ENCODE assay signal across 10 mouse cellular contexts in genomic region chr6:98005566-98005965, GRCm38 (mm10).
DNase-seq lines count a peak whose midpoint lies in the region; ATAC-seq and TF ChIP-seq lines count a peak whose summit lies in the region.
"Had no signal": no experiment of that assay in that cellular context is flagged by ENCODE, and none has a peak within 500 bp of the region (broad histone marks: within the 10 kb centered on the region; RNA-seq: fewer than 3 reads in every experiment).

No protein-coding gene starts in this region.

- H3K4me2 ChIP-seq in intestine, embryonic 14.5 days (ENCODE audit: low read length) = no peak overlapping the region
- H3K4me2 ChIP-seq in intestine, embryonic 15.5 days (replicated peaks) = no peak overlapping the region
- H3K4me2 ChIP-seq in midbrain, embryonic 15.5 days = no peak overlapping the region
- H3K4me2 ChIP-seq: liver, embryonic 15.5 days had no signal

- no peak overlapping the region for H3K4me3 ChIP-seq in intestine, embryonic 14.5 days (ENCODE audit: low read depth, low read length)
- no peak overlapping the region for H3K4me3 ChIP-seq in intestine, embryonic 15.5 days (replicated peaks)
- H3K4me3 ChIP-seq in E14TG2a.4 (replicated peaks; ENCODE audit: low read length) = no peak overlapping the region
- H3K4me3 ChIP-seq in midbrain, embryonic 15.5 days = no peak overlapping the region
- H3K4me3 ChIP-seq: erythroblast, embryonic 14.5 days; liver, embryonic 15.5 days had no signal

- no peaks in the 10 kb centered on the region for H3K36me3 ChIP-seq in intestine, embryonic 14.5 days (ENCODE audit: control insufficient read depth, insufficient read depth, low read length)
- no peaks in the 10 kb centered on the region for H3K36me3 ChIP-seq in intestine, embryonic 15.5 days
- H3K36me3 ChIP-seq in E14TG2a.4 (ENCODE audit: insufficient read depth, low read length) = no peaks in the 10 kb centered on the region; the same call in 1 of the 2 replicates
- H3K36me3 ChIP-seq in midbrain, embryonic 15.5 days (replicated peaks) = no peaks in the 10 kb centered on the region
- H3K36me3 ChIP-seq: liver, embryonic 15.5 days had no signal

- peak; percentile 76 for TF ChIP-seq CTCF in E14TG2a.4 (conservative IDR thresholded peaks at IDR 0.05; ENCODE audit: low read length)

- H3K4me1 ChIP-seq in intestine, embryonic 14.5 days (replicated peaks; ENCODE audit: control insufficient read depth, insufficient read depth, low read length) = no peaks in the 10 kb centered on the region
- no peaks in the 10 kb centered on the region for H3K4me1 ChIP-seq in intestine, embryonic 15.5 days (replicated peaks)
- peaks cover 8% of the 10 kb centered on the region for H3K4me1 ChIP-seq in E14TG2a.4 (replicated peaks; ENCODE audit: low read depth, low read length)
- no peaks in the 10 kb centered on the region for H3K4me1 ChIP-seq in midbrain, embryonic 15.5 days
- H3K4me1 ChIP-seq: liver, embryonic 15.5 days had no signal

- 74% methylated on average over 1 of the region's 1 CpGs for WGBS in intestine, embryonic 14.5 days
- 90% methylated on average over 1 of the region's 1 CpGs for WGBS in intestine, embryonic 15.5 days
- WGBS in midbrain, embryonic 15.5 days = 75% methylated on average over 1 of the region's 1 CpGs

- no peak overlapping the region for H3K27ac ChIP-seq in intestine, embryonic 14.5 days (ENCODE audit: low read depth)
- no peak overlapping the region for H3K27ac ChIP-seq in intestine, embryonic 15.5 days
- H3K27ac ChIP-seq in midbrain, embryonic 15.5 days = no peak overlapping the region
- H3K27ac ChIP-seq: liver, embryonic 15.5 days had no signal

- no peak overlapping the region for H3K9ac ChIP-seq in intestine, embryonic 14.5 days (ENCODE audit: low read length)
- no peak overlapping the region for H3K9ac ChIP-seq in intestine, embryonic 15.5 days
- no peak overlapping the region for H3K9ac ChIP-seq in midbrain, embryonic 15.5 days
- H3K9ac ChIP-seq: liver, embryonic 15.5 days had no signal

- DNase-seq in intestine, embryonic 14.5 days (ENCODE audit: low spot score) = peak; percentile 59
- DNase-seq in adipocyte (ENCODE audit: low spot score) = peak; percentile 17
- DNase-seq in kidney, postnatal 14 days = peak; percentile 27
- peak; percentile 42 for DNase-seq in thymus, postnatal 14 days
- DNase-seq in ovary, postnatal 10 days (ENCODE audit: low spot score) = no peak

- ATAC-seq in intestine, embryonic 14.5 days (replicated peaks; ENCODE audit: low FRiP score, low TSS enrichment, low read depth) = no peak
- ATAC-seq in intestine, embryonic 15.5 days = no peak
- ATAC-seq in midbrain, embryonic 15.5 days (replicated peaks) = no peak

- no peaks in the 10 kb centered on the region for H3K27me3 ChIP-seq in intestine, embryonic 14.5 days (replicated peaks; ENCODE audit: control insufficient read depth, insufficient read depth, low read length)
- no peaks in the 10 kb centered on the region for H3K27me3 ChIP-seq in intestine, embryonic 15.5 days (replicated peaks)
- H3K27me3 ChIP-seq in E14TG2a.4 (ENCODE audit: insufficient read depth, low read length) = no peaks in the 10 kb centered on the region
- no peaks in the 10 kb centered on the region; the same call in 1 of the 2 replicates for H3K27me3 ChIP-seq in midbrain, embryonic 15.5 days (replicated peaks)
- H3K27me3 ChIP-seq: liver, embryonic 15.5 days had no signal

- H3K9me3 ChIP-seq in intestine, embryonic 14.5 days (ENCODE audit: control insufficient read depth, low read length) = no peaks in the 10 kb centered on the region
- no peaks in the 10 kb centered on the region for H3K9me3 ChIP-seq in intestine, embryonic 15.5 days
- H3K9me3 ChIP-seq in E14TG2a.4 (ENCODE audit: low read length) = no peaks in the 10 kb centered on the region
- no peaks in the 10 kb centered on the region for H3K9me3 ChIP-seq in midbrain, embryonic 15.5 days
- H3K9me3 ChIP-seq: liver, embryonic 15.5 days had no signal
